ENCODE assay signal across 9 mouse cellular contexts in the genomic region with DNA sequence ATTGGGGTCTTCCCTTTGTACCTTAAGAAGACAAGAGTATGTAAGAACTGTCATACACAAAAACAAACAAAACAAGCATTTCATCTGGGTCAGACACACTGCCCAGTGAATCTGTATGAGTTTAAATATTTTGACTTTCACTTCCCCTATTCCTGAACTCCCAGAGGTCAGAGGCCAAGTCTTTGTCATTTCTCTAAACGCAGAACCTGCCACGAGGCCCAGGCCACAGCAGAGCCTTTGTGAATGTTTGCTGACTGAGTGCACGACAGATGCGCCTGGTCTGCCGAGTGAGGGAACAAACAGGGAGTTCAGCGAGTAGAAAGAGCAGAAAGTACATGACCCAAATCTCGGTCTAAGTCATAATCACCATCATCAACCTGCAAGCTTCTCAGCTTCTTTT. TPM values are rescaled to one million over a fixed set of nuclear protein-coding genes. Genes with fewer than 3 reads are reported as not detected.
A peak's percentile ranks its signal among the peaks of the same experiment; 100 is the strongest.
DNase-seq lines count a peak whose midpoint lies in the region; ATAC-seq lines count a peak whose summit lies in the region.
"Had no signal": no experiment of that assay in that cellular context is flagged by ENCODE, and none has a peak within 500 bp of the region (broad histone marks: within the 10 kb centered on the region; RNA-seq: fewer than 3 reads in every experiment).

No protein-coding gene starts in this region.

- WGBS in forebrain, embryonic 10.5 days: 11% methylated on average over 7 of the region's 7 CpGs
- WGBS in forebrain, embryonic 15.5 days: 15% methylated on average over 7 of the region's 7 CpGs
- 9% methylated on average over 7 of the region's 7 CpGs for WGBS in midbrain, embryonic 11.5 days
- 9% methylated on average over 7 of the region's 7 CpGs for WGBS in forebrain, embryonic 11.5 days

- H3K4me3 ChIP-seq in forebrain, embryonic 10.5 days: no peak overlapping the region; the same call in 1 of the 2 replicates
- no peak overlapping the region for H3K4me3 ChIP-seq in forebrain, embryonic 15.5 days
- H3K4me3 ChIP-seq in midbrain, embryonic 11.5 days (ENCODE audit: low read depth, low read length): no peak overlapping the region
- no peak overlapping the region for H3K4me3 ChIP-seq in forebrain, embryonic 11.5 days (ENCODE audit: low read depth, low read length)
- H3K4me3 ChIP-seq: myocyte had no signal

- H3K27ac ChIP-seq in forebrain, embryonic 10.5 days: peak overlapping the region; percentile 60
- H3K27ac ChIP-seq in forebrain, embryonic 15.5 days (replicated peaks): no peak overlapping the region
- peak overlapping the region; percentile 12; the same call in 1 of the 2 replicates for H3K27ac ChIP-seq in midbrain, embryonic 11.5 days (ENCODE audit: low read depth, low read length)
- H3K27ac ChIP-seq in forebrain, embryonic 11.5 days (ENCODE audit: low read depth, low read length): no peak overlapping the region

- ATAC-seq in forebrain, embryonic 15.5 days (replicated peaks): no peak
- ATAC-seq in midbrain, embryonic 11.5 days (ENCODE audit: low FRiP score): no peak
- ATAC-seq in forebrain, embryonic 11.5 days (replicated peaks; ENCODE audit: low FRiP score): no peak

- H3K9ac ChIP-seq in forebrain, embryonic 15.5 days (replicated peaks): no peak overlapping the region
- H3K9ac ChIP-seq in midbrain, embryonic 11.5 days (ENCODE audit: low read length): 0 out of 2 replicates have a peak overlapping the region, but pooled peaks have one; percentile 9
- no peak overlapping the region for H3K9ac ChIP-seq in forebrain, embryonic 11.5 days (ENCODE audit: low read length)

- no peaks in the 10 kb centered on the region for H3K9me3 ChIP-seq in forebrain, embryonic 10.5 days
- H3K9me3 ChIP-seq in forebrain, embryonic 15.5 days: no peaks in the 10 kb centered on the region
- no peaks in the 10 kb centered on the region for H3K9me3 ChIP-seq in midbrain, embryonic 11.5 days (ENCODE audit: control insufficient read depth, low read length)
- H3K9me3 ChIP-seq in forebrain, embryonic 11.5 days (ENCODE audit: control insufficient read depth, low read length): no peaks in the 10 kb centered on the region

- H3K36me3 ChIP-seq in forebrain, embryonic 10.5 days (replicated peaks): peaks cover 2% of the 10 kb centered on the region; the same call in 1 of the 2 replicates
- H3K36me3 ChIP-seq in forebrain, embryonic 15.5 days: peaks cover 4% of the 10 kb centered on the region; the same call in 1 of the 2 replicates
- no peaks in the 10 kb centered on the region for H3K36me3 ChIP-seq in midbrain, embryonic 11.5 days (ENCODE audit: control insufficient read depth, insufficient read depth, low read length)
- no peaks in the 10 kb centered on the region for H3K36me3 ChIP-seq in forebrain, embryonic 11.5 days (ENCODE audit: control insufficient read depth, insufficient read depth, low read length)

- no peak overlapping the region for H3K4me2 ChIP-seq in forebrain, embryonic 15.5 days (replicated peaks)
- no peak overlapping the region for H3K4me2 ChIP-seq in midbrain, embryonic 11.5 days
- no peak overlapping the region for H3K4me2 ChIP-seq in forebrain, embryonic 11.5 days (ENCODE audit: low read depth, low read length, severe bottlenecking)

- H3K4me1 ChIP-seq in forebrain, embryonic 10.5 days: peaks cover 84% of the 10 kb centered on the region
- peaks cover 48% of the 10 kb centered on the region for H3K4me1 ChIP-seq in forebrain, embryonic 15.5 days
- H3K4me1 ChIP-seq in midbrain, embryonic 11.5 days (ENCODE audit: control insufficient read depth, insufficient read depth, low read length): peaks cover 41% of the 10 kb centered on the region
- peaks cover 19% of the 10 kb centered on the region for H3K4me1 ChIP-seq in forebrain, embryonic 11.5 days (replicated peaks; ENCODE audit: control insufficient read depth, insufficient read depth, low read length)

- DNase-seq in forebrain, embryonic 10.5 days (ENCODE audit: extremely low spot score, low spot score): peak; percentile 38
- peak; percentile 52 to 65 for DNase-seq in spleen, postnatal 36 days (ENCODE audit: low spot score in 2 of 2)
- no peak for DNase-seq in spleen, adult 12 weeks (ENCODE audit: low spot score)
- peak; percentile 91 for DNase-seq in midbrain, embryonic 11.5 days (ENCODE audit: low spot score, missing footprints)
- DNase-seq in yolk sac, embryonic 10.5 days (ENCODE audit: low spot score): peak; percentile 37
- DNase-seq in forebrain, embryonic 11.5 days (ENCODE audit: low spot score): no peak
- DNase-seq in cerebellum, postnatal 36 days: no peak

- H3K27me3 ChIP-seq in forebrain, embryonic 10.5 days (ENCODE audit: poor library complexity, severe bottlenecking): no peaks in the 10 kb centered on the region
- H3K27me3 ChIP-seq in forebrain, embryonic 15.5 days: no peaks in the 10 kb centered on the region
- H3K27me3 ChIP-seq in midbrain, embryonic 11.5 days (ENCODE audit: control insufficient read depth, insufficient read depth, low read length): no peaks in the 10 kb centered on the region
- no peaks in the 10 kb centered on the region for H3K27me3 ChIP-seq in forebrain, embryonic 11.5 days (ENCODE audit: control insufficient read depth, insufficient read depth, low read length)

RNA-seq across cellular contexts. Expression of gene Tbxas1, which starts 4.2 kb away (rescaled TPM):
- polyA plus RNA-seq in forebrain, embryonic 10.5 days (2016; fragmentation: Nextera tagmentation; extraction: Ambion mirVana): 0.98 and 1.4 TPM in 2 replicates
- polyA plus RNA-seq in forebrain, embryonic 15.5 days (2015; fragmentation: Nextera tagmentation; extraction: Ambion mirVana): 1.2 and 1.8 TPM in 2 replicates
- 1.5 TPM in 2 replicates for polyA plus RNA-seq in midbrain, embryonic 11.5 days (2014; fragmentation: Nextera tagmentation; extraction: Ambion mirVana)
- 1.4 and 1.5 TPM in 2 replicates for polyA plus RNA-seq in forebrain, embryonic 11.5 days (2014; fragmentation: Nextera tagmentation; extraction: Ambion mirVana)
- polyA plus RNA-seq: myocyte had no signal

RNA-seq across cellular contexts. Expression of gene Hipk2, which starts 4.9 kb away (rescaled TPM):
- polyA plus RNA-seq in forebrain, embryonic 10.5 days (2016; fragmentation: Nextera tagmentation; extraction: Ambion mirVana): 26.4 and 29.0 TPM in 2 replicates
- 29.2 and 29.7 TPM in 2 replicates for polyA plus RNA-seq in forebrain, embryonic 15.5 days (2015; fragmentation: Nextera tagmentation; extraction: Ambion mirVana)
- polyA plus RNA-seq in midbrain, embryonic 11.5 days (2014; fragmentation: Nextera tagmentation; extraction: Ambion mirVana): 25.2 and 25.8 TPM in 2 replicates
- polyA plus RNA-seq in forebrain, embryonic 11.5 days (2014; fragmentation: Nextera tagmentation; extraction: Ambion mirVana): 31.0 and 33.5 TPM in 2 replicates

Comparison
In these comparisons a context has a peak if more than half of its experiments do, and no peak if none do; other contexts are left out.
1. DNase-seq: peak in forebrain, embryonic 10.5 days (single experiment), spleen, postnatal 36 days (2 of 2), midbrain, embryonic 11.5 days (single experiment) and yolk sac, embryonic 10.5 days (single experiment); none in spleen, adult 12 weeks (single experiment), forebrain, embryonic 11.5 days (single experiment) and cerebellum, postnatal 36 days (0 of 2).
2. H3K27ac ChIP-seq: peak in forebrain, embryonic 10.5 days (single experiment) and midbrain, embryonic 11.5 days (single experiment); none in forebrain, embryonic 15.5 days (single experiment) and forebrain, embryonic 11.5 days (single experiment).